Mouse (Mus musculus) left cerebral cortex, adult 18-20 months (tissue): Measurements from ENCODE around the gene Gse1. TPM values are rescaled to one million over a fixed set of nuclear protein-coding genes. Genes with fewer than 3 reads are reported as not detected.

Source experiments
- DNase-seq, 2 experiments: peaks; one replicate each; pipeline ENCODE4 v3.0.0; 2021 to 2022; ENCODE audit warnings: low spot score in 2 of 2, mixed read lengths in 1 of 2
- total RNA-seq, 2 experiments: library from RNA; stranded (reverse); gene quantifications; 2 replicates each; pipeline ENCODE4 v1.2.3; 2021

Gse1 gene
- total RNA-seq, 2 experiments from 2014 or later, result 79.8 to 90.8 TPM

DNA sequence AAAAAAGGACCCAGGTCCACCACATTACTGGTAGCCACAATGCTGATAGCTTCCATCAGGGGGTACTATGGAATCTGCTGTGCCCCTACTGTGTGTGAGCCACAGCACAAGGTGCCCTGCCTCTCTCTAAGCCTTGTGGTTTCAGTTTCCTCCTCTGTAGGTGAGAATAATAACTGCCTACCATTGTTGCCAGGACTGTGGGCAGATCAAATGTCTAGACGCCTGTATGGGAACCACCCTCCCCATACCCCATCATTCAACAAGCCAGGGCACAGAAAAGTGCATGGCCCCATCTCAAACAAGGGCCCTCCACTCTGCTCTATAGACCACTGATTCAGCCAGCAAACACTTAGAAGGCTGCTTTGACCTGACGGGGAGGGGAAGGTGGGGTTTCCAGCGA lies 168.5 kb downstream of the Gse1 start:
- no peak for DNase-seq

- DNase-seq, result no peak
These were observed 169.5 kb downstream of the Gse1 start for GRCm38 (mm10) chr8:120397444-120398411.

- DNase-seq, result no peak
These were observed 171.1 kb downstream of the Gse1 start for GRCm38 (mm10) chr8:120399212-120399934.

- DNase-seq, result no peak
These were observed 173.0 kb downstream of the Gse1 start for GRCm38 (mm10) chr8:120401216-120401615.

GRCm38 (mm10) chr8:120401712-120402111 lies 173.5 kb downstream of the Gse1 start:
- no peak for DNase-seq

- no peak for DNase-seq
These were observed 175.5 kb downstream of the Gse1 start for GRCm38 (mm10) chr8:120403606-120404269.

DNA sequence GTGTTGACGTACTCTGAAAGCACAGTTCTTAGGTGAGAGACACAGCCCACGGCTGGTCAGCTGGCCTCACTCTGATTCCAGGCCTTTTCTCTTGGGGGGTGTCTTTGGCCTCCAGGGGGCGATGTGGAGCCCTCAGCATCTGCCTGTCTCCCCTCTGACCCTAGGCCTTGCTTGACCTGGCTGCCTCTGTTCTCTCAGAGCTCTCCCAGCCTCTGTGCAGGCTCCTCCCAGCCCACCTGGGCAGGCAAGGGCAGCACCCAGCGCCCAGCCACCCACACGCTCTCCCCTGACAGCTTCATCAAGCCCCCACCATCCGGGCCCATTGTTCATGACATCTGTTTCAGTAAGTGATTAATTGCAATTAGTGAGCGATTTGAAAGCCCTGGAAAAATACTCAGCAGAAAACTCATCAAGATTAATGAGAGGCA lies 176.4 kb downstream of the Gse1 start:
- DNase-seq, result no peak

- DNase-seq, result no peak
These were observed 177.9 kb downstream of the Gse1 start for GRCm38 (mm10) chr8:120406008-120406632.

GRCm38 (mm10) chr8:120407701-120408240 lies 179.5 kb downstream of the Gse1 start:
- DNase-seq, result no peak

DNA sequence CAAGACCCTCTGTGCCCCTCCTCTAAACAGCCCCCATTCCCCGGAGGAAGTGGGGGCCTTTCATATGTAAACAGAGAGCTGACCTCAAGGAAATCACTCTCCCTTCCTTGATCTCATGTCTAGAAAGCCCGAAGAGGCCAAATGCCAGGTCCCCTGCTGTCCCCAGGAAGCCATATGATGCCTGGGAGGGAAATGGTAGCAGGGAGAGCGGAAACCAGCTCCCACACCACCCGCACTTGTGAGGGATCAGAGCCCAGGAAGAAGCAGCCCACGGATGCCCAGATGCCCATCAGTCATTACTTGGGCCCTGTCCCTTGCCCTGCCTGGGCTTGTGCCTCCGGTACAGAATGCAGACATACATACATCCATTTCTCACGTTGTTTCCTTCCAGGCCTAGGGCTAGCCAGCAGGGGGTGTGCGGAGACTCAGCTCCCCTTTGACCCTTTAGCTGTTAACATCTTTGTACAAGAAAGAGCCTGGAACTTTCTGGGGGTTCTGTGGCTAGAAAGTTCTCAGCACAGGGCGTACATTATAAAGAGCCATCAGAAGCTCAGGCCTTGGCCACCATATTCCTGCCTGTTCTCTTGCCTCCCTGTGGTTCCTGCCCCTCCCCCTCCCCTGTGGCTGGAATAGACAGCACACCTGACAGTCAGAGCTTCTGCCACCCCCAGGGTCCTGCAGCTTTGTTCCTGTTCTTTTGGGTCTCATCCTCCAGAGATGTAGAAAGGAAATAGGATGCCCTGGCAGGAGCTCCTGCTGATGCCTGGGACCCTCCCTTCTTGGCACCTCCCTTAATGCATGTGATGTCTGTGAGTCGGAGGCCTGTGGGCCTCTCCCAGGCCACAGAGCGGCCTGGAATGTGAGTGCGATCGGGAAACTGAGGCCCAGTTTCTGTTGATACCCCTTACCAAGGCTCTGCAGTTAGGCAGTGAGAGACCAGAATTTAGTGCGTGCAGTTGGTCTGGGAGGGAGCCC lies 180.3 kb downstream of the Gse1 start:
- no peak for DNase-seq

DNA sequence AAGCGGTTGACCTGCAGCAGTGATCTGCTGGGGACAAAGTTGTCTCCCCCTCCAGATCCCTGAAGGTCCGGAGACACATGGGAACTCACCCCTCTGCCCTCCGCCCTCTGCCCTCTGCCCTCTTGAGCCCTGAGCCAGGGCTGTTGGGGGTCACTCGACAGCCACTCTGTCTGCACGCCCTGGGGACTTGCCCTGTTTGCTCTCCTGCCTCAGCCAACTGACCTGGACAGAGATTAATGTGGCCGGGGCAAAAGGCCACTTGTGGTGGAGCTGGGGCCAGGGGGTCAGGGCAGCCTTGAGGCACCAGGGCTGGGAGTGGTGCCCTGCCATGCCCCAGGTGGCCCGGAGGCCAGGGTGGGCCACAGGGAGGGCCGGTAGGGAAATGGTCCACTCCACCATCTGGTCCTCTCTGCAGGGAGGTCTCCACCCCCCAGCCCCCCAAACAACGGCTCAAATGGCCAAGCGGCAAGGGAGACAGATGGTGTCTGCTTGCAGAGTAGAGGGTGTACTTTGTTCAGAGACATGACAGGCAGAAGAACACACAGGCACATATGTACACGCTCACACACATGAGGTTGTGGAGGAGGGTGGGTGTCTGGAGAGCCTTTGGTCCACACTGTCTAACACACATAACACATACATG lies 181.2 kb downstream of the Gse1 start:
- no peak for DNase-seq

GRCm38 (mm10) chr8:120411059-120411458 lies 182.8 kb downstream of the Gse1 start:
- DNase-seq, result no peak

DNA sequence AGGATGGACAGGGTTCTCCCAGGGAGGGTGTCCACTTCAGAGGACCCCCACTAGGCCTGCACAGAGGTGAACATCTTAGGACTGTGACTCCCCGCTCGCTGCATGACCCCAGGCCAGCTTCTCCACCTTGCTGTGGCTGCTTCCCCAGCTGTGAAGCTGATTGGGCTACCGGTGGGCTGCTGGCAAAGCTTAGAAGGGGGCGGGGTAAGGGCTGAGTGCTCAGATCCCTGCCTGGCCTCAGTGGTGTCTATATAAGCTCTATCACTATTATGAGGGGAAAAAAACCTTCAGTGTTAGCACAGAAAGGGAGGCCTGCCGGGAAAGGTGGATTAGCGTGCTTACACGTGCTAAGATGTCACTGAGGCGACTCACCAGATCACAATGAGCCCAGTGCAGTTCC lies 183.6 kb downstream of the Gse1 start:
- no peak for DNase-seq

DNA sequence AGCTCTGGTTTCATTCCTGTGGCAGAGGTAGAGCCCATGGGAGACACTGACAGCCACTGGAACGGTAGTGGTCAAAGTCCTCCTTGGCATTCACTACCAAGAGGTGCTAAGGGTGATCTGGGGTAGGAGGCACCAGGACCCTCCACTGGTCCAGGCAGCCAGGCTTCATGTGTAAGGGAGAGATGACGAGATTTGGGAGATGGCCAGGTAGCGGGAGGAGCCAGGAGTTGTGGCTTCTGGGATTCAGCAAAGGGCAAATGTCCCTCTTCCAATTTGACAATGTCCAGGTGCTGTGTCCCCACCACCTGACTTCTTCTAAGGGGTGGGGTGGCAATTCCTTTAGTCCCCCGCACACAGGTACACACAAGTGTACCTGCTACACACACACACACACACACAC lies 184.1 kb downstream of the Gse1 start:
- no peak for DNase-seq

GRCm38 (mm10) chr8:120412911-120413625 lies 184.8 kb downstream of the Gse1 start:
- DNase-seq, result peak; percentile 40 to 67

DNA sequence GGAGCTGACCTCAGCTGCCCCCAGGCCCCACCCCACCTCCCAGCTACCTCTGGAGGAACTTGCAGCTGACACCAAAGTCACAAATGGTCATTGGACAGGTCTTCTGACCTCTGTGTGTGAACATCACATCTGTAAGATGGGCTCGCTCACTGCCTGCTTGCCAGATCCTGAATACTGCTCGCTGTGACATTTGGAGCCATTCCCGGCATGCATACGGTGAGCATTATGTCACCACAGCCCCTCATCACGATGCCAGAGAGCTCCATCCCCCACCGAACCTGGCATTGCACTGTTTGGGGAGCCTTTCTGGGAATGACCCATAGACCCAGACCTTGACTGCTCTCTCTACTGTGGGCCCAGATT lies 185.4 kb downstream of the Gse1 start:
- no peak for DNase-seq

- DNase-seq, result no peak
These were observed 186.0 kb downstream of the Gse1 start for GRCm38 (mm10) chr8:120414216-120414615.

DNA sequence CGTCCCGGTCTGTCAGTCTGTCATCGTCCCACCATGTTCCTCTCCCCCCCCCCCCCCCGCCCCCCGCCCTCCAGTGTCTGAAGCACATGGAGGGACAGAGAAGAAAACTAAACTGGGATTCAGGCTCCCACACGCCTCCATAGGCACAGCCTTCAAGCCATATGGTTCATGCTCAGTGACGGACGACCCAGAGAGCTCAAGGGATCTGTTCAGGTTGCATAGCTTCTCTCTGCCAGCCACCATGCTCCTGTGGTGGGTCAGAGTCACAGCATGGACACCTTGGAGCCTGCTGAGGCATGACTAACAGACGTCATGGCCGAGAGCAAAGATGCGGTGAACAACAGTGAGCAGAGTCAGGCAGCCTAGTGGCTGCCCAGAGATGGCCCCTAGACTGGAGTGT lies 187.2 kb downstream of the Gse1 start:
- no peak for DNase-seq

GRCm38 (mm10) chr8:120416173-120416521 lies 187.9 kb downstream of the Gse1 start:
- DNase-seq, result no peak
